Mouse (Mus musculus) ES-Bruce4 (cell line): ENCODE data around the gene Raet1e. TPM values are rescaled to one million over a fixed set of nuclear protein-coding genes. Genes with fewer than 3 reads are reported as not detected.
"Not testable (repeated sequence)": the region's sequence is repeated elsewhere in the genome, so short reads cannot be mapped to it uniquely, and the experiment has no call there.

Experiments
- H3K27ac ChIP-seq: 2 replicates; pipeline ENCODE4 v1.5.1; 2012; ENCODE audit warnings: low read length, inconsistent platforms; ENCODE audit not compliant: insufficient read depth
- H3K27me3 ChIP-seq: 2 replicates; pipeline ENCODE4 v1.6.1; 2012; ENCODE audit warnings: mild to moderate bottlenecking, low read length, inconsistent platforms; ENCODE audit not compliant: control insufficient read depth, poor library complexity, insufficient read depth, severe bottlenecking
- H3K36me3 ChIP-seq: 2 replicates; pipeline ENCODE4 v1.6.1; 2012; ENCODE audit warnings: inconsistent platforms, mild to moderate bottlenecking, low read length, moderate library complexity; ENCODE audit not compliant: control insufficient read depth, poor library complexity, insufficient read depth, severe bottlenecking
- H3K4me1 ChIP-seq: one replicate; pipeline ENCODE4 v1.8.1; 2011; ENCODE audit warnings: low read length; ENCODE audit not compliant: control insufficient read depth, insufficient read depth
- H3K4me3 ChIP-seq: 2 replicates; pipeline ENCODE4 v1.5.1; 2011; ENCODE audit warnings: low read depth, mild to moderate bottlenecking, low read length
- H3K9ac ChIP-seq: 2 replicates; pipeline ENCODE4 v1.6.1; 2012; ENCODE audit warnings: low read depth, mild to moderate bottlenecking, inconsistent platforms; ENCODE audit not compliant: poor library complexity, severe bottlenecking
- H3K9me3 ChIP-seq: replicated peaks from 2 replicates; pipeline ENCODE4 v1.6.1; 2012; ENCODE audit warnings: mild to moderate bottlenecking, low read length, inconsistent platforms; ENCODE audit not compliant: control insufficient read depth, poor library complexity, insufficient read depth, severe bottlenecking
- CTCF ChIP-seq: IDR thresholded peaks from one replicate; pipeline ENCODE4 v1.8.1; 2011; ENCODE audit warnings: low read depth, low read length
- EP300 ChIP-seq: IDR thresholded peaks from 2 replicates; pipeline ENCODE4 v1.6.1; 2011; ENCODE audit warnings: low read depth, low read length; ENCODE audit not compliant: insufficient read depth
- POLR2A ChIP-seq: IDR thresholded peaks from one replicate; pipeline ENCODE4 v1.8.1; 2011; ENCODE audit warnings: low read length; ENCODE audit not compliant: insufficient read depth
- polyA plus RNA-seq: library from polyadenylated mRNA; stranded (reverse); fragments of >200 nt; gene quantifications from 2 replicates; pipeline ENCODE4 v1.2.4, GENCODE M21; 2011; ENCODE audit warnings: low read depth; ENCODE audit not compliant: missing spikeins, insufficient read depth, insufficient read length

Raet1e gene
- polyA plus RNA-seq, 1 experiment, result 12.3 TPM

GRCm38 (mm10) chr10:22149691-22150465, 8.5 kb upstream of the Raet1e start:
- peak overlapping the region; percentile 86 for H3K9ac ChIP-seq
- no peaks in the 10 kb centered on the region for H3K9me3 ChIP-seq
- TF ChIP-seq CTCF, result no peak
- TF ChIP-seq POLR2A, result no peak
- TF ChIP-seq EP300, result no peak
- no peaks in the 10 kb centered on the region for H3K36me3 ChIP-seq
- no peaks in the 10 kb centered on the region for H3K4me1 ChIP-seq
- peak overlapping the region; percentile 83 for H3K4me3 ChIP-seq
- peaks cover 15% of the 10 kb centered on the region for H3K27me3 ChIP-seq
- H3K27ac ChIP-seq, result no peak overlapping the region

- Histone ChIP-seq H3K27me3 (peaks cover 18% of the 10 kb centered on the region), H3K9ac (peak overlapping the region; percentile 86; the same call in 1 of the 2 replicates), H3K27ac (no peak overlapping the region), H3K36me3 (no peaks in the 10 kb centered on the region), H3K9me3 (no peaks in the 10 kb centered on the region), H3K4me3 (peak overlapping the region; percentile 83), H3K4me1 (no peaks in the 10 kb centered on the region)
- TF ChIP-seq EP300 (no peak), CTCF (no peak), POLR2A (no peak)
Measured at GRCm38 (mm10) chr10:22150593-22150992, 7.8 kb upstream of the Raet1e start.

- peaks cover 21% of the 10 kb centered on the region for H3K27me3 ChIP-seq
- H3K9ac ChIP-seq, result peak overlapping the region; percentile 65
- not testable (repeated sequence) for H3K4me1 ChIP-seq, H3K27ac ChIP-seq, H3K9me3 ChIP-seq, H3K36me3 ChIP-seq
- peak overlapping the region; percentile 30 for H3K4me3 ChIP-seq
Measured at GRCm38 (mm10) chr10:22151056-22151862, 7.1 kb upstream of the Raet1e start.

GRCm38 (mm10) chr10:22151863-22152640, 6.3 kb upstream of the Raet1e start:
- not testable (repeated sequence) for H3K36me3 ChIP-seq, H3K4me3 ChIP-seq, H3K27ac ChIP-seq, H3K4me1 ChIP-seq, H3K9me3 ChIP-seq
- Histone ChIP-seq H3K27me3 (peaks cover 21% of the 10 kb centered on the region), H3K9ac (peak overlapping the region; percentile 65)

- not testable (repeated sequence) for H3K4me3 ChIP-seq, H3K9ac ChIP-seq, H3K4me1 ChIP-seq, H3K9me3 ChIP-seq, H3K27ac ChIP-seq, H3K36me3 ChIP-seq
- H3K27me3 ChIP-seq, result peaks cover 21% of the 10 kb centered on the region
Measured at GRCm38 (mm10) chr10:22153147-22153690, 5.2 kb upstream of the Raet1e start.

- H3K4me1 ChIP-seq, H3K27ac ChIP-seq, H3K36me3 ChIP-seq, H3K9ac ChIP-seq, H3K9me3 ChIP-seq: not testable (repeated sequence)
- peak overlapping the region; percentile 20 for H3K4me3 ChIP-seq
- H3K27me3 ChIP-seq, result peaks cover 21% of the 10 kb centered on the region
Measured at GRCm38 (mm10) chr10:22154127-22154526, 4.2 kb upstream of the Raet1e start.
